Mouse (Mus musculus): Measurements from ENCODE around the gene Fcer1g. TPM values are rescaled to one million over a fixed set of nuclear protein-coding genes. Genes with fewer than 3 reads are reported as not detected.

Gene Fcer1g
- polyA plus RNA-seq, 1 experiment = 117 TPM

GRCm38 (mm10) chr1:171183025-171183424, 51.1 kb downstream of the Fcer1g start:
- no peak for DNase-seq
- Histone ChIP-seq H3K4me3 (replicated peaks; ENCODE audit: extremely low read depth, low read depth, low read length) (no peak overlapping the region), H3K4me1 (ENCODE audit: control insufficient read depth, insufficient read depth, low read length) (peaks cover 18% of the 10 kb centered on the region)
- 88% methylated on average over 3 of the region's 3 CpGs for WGBS
- TF ChIP-seq POLR2A (IDR thresholded peaks at IDR 0.05; ENCODE audit: borderline replicate concordance, extremely low read depth, low read depth, low read length) (no peak), CTCF (IDR thresholded peaks at IDR 0.05; ENCODE audit: insufficient read depth, low read length) (no peak)

Other genes with a start within 250 kb of the Fcer1g start
- 6.8 and 7.9 TPM in 2 replicates for gene Fcgr4, start 215.4 kb downstream of the Fcer1g start, polyA plus RNA-seq (2012; rRNA removed)
- gene Fcgr3, start 169.4 kb downstream of the Fcer1g start, polyA plus RNA-seq (2012; rRNA removed) = 19.5 and 23.3 TPM in 2 replicates
- 28.2 and 45.5 TPM in 2 replicates for gene Cfap126, start 120.4 kb downstream of the Fcer1g start, polyA plus RNA-seq (2012; rRNA removed)
- gene Sdhc, start 83.8 kb downstream of the Fcer1g start, polyA plus RNA-seq (2012; rRNA removed) = 136 and 191 TPM in 2 replicates
- gene Mpz, start 83.7 kb downstream of the Fcer1g start, polyA plus RNA-seq (2012; rRNA removed) = 15.9 and 24.9 TPM in 2 replicates
- 37.5 and 59.8 TPM in 2 replicates for gene Pcp4l1, start 38.1 kb downstream of the Fcer1g start, polyA plus RNA-seq (2012; rRNA removed)
- 0.25 TPM in 1 of 2 replicates, not detected in the other for gene Nr1i3, start 20.4 kb downstream of the Fcer1g start, polyA plus RNA-seq (2012; rRNA removed)
- gene Tomm40l, start 11.9 kb downstream of the Fcer1g start, polyA plus RNA-seq (2012; rRNA removed) = 25.7 and 28.8 TPM in 2 replicates
- 4.7 and 7.2 TPM in 2 replicates for gene Apoa2, start 9.3 kb downstream of the Fcer1g start, polyA plus RNA-seq (2012; rRNA removed)
- gene Adamts4, start 16.1 kb upstream of the Fcer1g start, polyA plus RNA-seq (2012; rRNA removed) = 1.2 and 1.3 TPM in 2 replicates
- 78.8 and 118 TPM in 2 replicates for gene Ndufs2, start 17.0 kb upstream of the Fcer1g start, polyA plus RNA-seq (2012; rRNA removed)
- 72.0 and 75.8 TPM in 2 replicates for gene B4galt3, start 36.0 kb upstream of the Fcer1g start, polyA plus RNA-seq (2012; rRNA removed)
- 40.6 and 49.0 TPM in 2 replicates for gene Ppox, start 46.8 kb upstream of the Fcer1g start, polyA plus RNA-seq (2012; rRNA removed)
- gene Usp21, start 53.6 kb upstream of the Fcer1g start, polyA plus RNA-seq (2012; rRNA removed) = 42.3 and 51.2 TPM in 2 replicates
- 18.8 and 22.2 TPM in 2 replicates for gene Ufc1, start 60.7 kb upstream of the Fcer1g start, polyA plus RNA-seq (2012; rRNA removed)
- gene Dedd, start 94.8 kb upstream of the Fcer1g start, polyA plus RNA-seq (2012; rRNA removed) = 34.5 and 47.0 TPM in 2 replicates
- 42.7 and 44.1 TPM in 2 replicates for gene Nit1, start 111.3 kb upstream of the Fcer1g start, polyA plus RNA-seq (2012; rRNA removed)
- gene Pfdn2, start 111.3 kb upstream of the Fcer1g start, polyA plus RNA-seq (2012; rRNA removed) = 9.0 and 20.0 TPM in 2 replicates
- 1.9 and 3.4 TPM in 2 replicates for gene Klhdc9, start 126.4 kb upstream of the Fcer1g start, polyA plus RNA-seq (2012; rRNA removed)
- gene Nectin4, start 135.7 kb upstream of the Fcer1g start, polyA plus RNA-seq (2012; rRNA removed) = 10.3 and 19.2 TPM in 2 replicates
- gene Arhgap30, start 154.6 kb upstream of the Fcer1g start, polyA plus RNA-seq (2012; rRNA removed) = 11.6 and 17.5 TPM in 2 replicates
- 95.3 and 107 TPM in 2 replicates for gene Usf1, start 176.9 kb upstream of the Fcer1g start, polyA plus RNA-seq (2012; rRNA removed)
- 8.9 and 16.2 TPM in 2 replicates for gene Tstd1, start 184.5 kb upstream of the Fcer1g start, polyA plus RNA-seq (2012; rRNA removed)
- 108 and 149 TPM in 2 replicates for gene F11r, start 203.2 kb upstream of the Fcer1g start, polyA plus RNA-seq (2012; rRNA removed)